Mouse (Mus musculus) liver, embryonic 16.5 days (tissue): ENCODE measurements around the gene Igsf6. TPM values are rescaled to one million over a fixed set of nuclear protein-coding genes. Genes with fewer than 3 reads are reported as not detected.

Experiments
- ATAC-seq: fragments of 200-750 bp; cut with Nextera tagmentation; 2 replicates; pipeline ENCODE4 v1.8.0; 2017; ENCODE audit warnings: low read depth, mild to moderate bottlenecking, moderate number of reproducible peaks, moderate library complexity
- H3K27ac ChIP-seq: fragments of 300-500 bp; sonication (generic); 2 replicates; pipeline ENCODE4 v1.5.1; 2014; ENCODE audit warnings: mild to moderate bottlenecking, low read length
- H3K27me3 ChIP-seq: fragments of 300-500 bp; sonication (generic); 2 replicates; pipeline ENCODE4 v1.6.1; 2014; ENCODE audit warnings: low read depth, low read length, mixed read lengths; ENCODE audit not compliant: control insufficient read depth, insufficient read depth
- H3K36me3 ChIP-seq: fragments of 300-500 bp; sonication (generic); 2 replicates; pipeline ENCODE4 v1.6.1; 2014; ENCODE audit warnings: mild to moderate bottlenecking; ENCODE audit not compliant: control insufficient read depth, insufficient read depth
- H3K4me1 ChIP-seq: fragments of 300-500 bp; sonication (generic); 2 replicates; pipeline ENCODE4 v1.6.1; 2014; ENCODE audit warnings: low read depth, low read length, mixed read lengths; ENCODE audit not compliant: control insufficient read depth
- H3K4me2 ChIP-seq: fragments of 300-500 bp; sonication (generic); 2 replicates; pipeline ENCODE4 v1.6.1; 2014; ENCODE audit warnings: low read depth, low read length, mixed read lengths
- H3K4me3 ChIP-seq: fragments of 300-500 bp; sonication (generic); 2 replicates; pipeline ENCODE4 v1.5.1; 2014; ENCODE audit warnings: low read depth, mild to moderate bottlenecking, low read length
- H3K9ac ChIP-seq: fragments of 300-500 bp; sonication (generic); 2 replicates; pipeline ENCODE4 v1.6.1; 2014; ENCODE audit warnings: low read depth, low read length
- H3K9me3 ChIP-seq: fragments of 300-500 bp; sonication (generic); replicated peaks from 2 replicates; pipeline ENCODE4 v1.6.1; 2016; ENCODE audit warnings: low read length; ENCODE audit not compliant: control insufficient read depth
- WGBS: fragments of 180-500 bp; shearing (Covaris S2); extraction: QIAGEN DNeasy Blood & Tissue Kit; methylation state at CpG from one replicate; pipeline ENCODE4 v1.1.7; 2014; ENCODE audit not compliant: insufficient replicate concordance; 5-methylcytosine and 5-hydroxymethylcytosine counted together
- polyA plus RNA-seq: library from polyadenylated mRNA; unstranded; fragments of >200 nt; fragmentation: Nextera tagmentation; extraction: Ambion mirVana; gene quantifications from 2 replicates; pipeline ENCODE4 v1.2.1, GENCODE M21; 2015

Gene Igsf6
- polyA plus RNA-seq, 1 experiment from 2014 or later = 14.9 TPM

GRCm38 (mm10) chr7:121025221-121026008 is 49.0 kb downstream of the Igsf6 start:
- no peaks in the 10 kb centered on the region for H3K36me3 ChIP-seq
- no peaks in the 10 kb centered on the region for H3K9me3 ChIP-seq
- no peak overlapping the region for H3K9ac ChIP-seq
- H3K27me3 ChIP-seq = no peaks in the 10 kb centered on the region
- peak overlapping the region; percentile 30; the same call in 1 of the 2 replicates for H3K27ac ChIP-seq
- H3K4me1 ChIP-seq = peaks cover 4% of the 10 kb centered on the region
- 37% methylated on average over 6 of the region's 6 CpGs for WGBS
- H3K4me2 ChIP-seq = no peak overlapping the region
- ATAC-seq = peak; percentile 75
- no peak overlapping the region for H3K4me3 ChIP-seq

- Histone ChIP-seq H3K36me3 (no peaks in the 10 kb centered on the region), H3K9me3 (no peaks in the 10 kb centered on the region), H3K27ac (no peak overlapping the region), H3K4me2 (no peak overlapping the region), H3K4me1 (no peaks in the 10 kb centered on the region), H3K9ac (no peak overlapping the region), H3K4me3 (no peak overlapping the region), H3K27me3 (no peaks in the 10 kb centered on the region)
- no peak for ATAC-seq
- 34% methylated on average over 8 of the region's 8 CpGs for WGBS
These were observed 54.1 kb downstream of the Igsf6 start for GRCm38 (mm10) chr7:121020277-121020676.

- Histone ChIP-seq H3K27me3 (no peaks in the 10 kb centered on the region), H3K36me3 (no peaks in the 10 kb centered on the region), H3K4me2 (no peak overlapping the region), H3K4me3 (no peak overlapping the region), H3K4me1 (no peaks in the 10 kb centered on the region), H3K9ac (no peak overlapping the region), H3K9me3 (no peaks in the 10 kb centered on the region), H3K27ac (no peak overlapping the region)
- 49% methylated on average over 3 of the region's 3 CpGs for WGBS
- ATAC-seq = no peak
These were observed 55.6 kb downstream of the Igsf6 start for GRCm38 (mm10) chr7:121018778-121019177.

GRCm38 (mm10) chr7:121014486-121014885 is 59.9 kb downstream of the Igsf6 start:
- Histone ChIP-seq H3K4me2 (no peak overlapping the region), H3K27me3 (no peaks in the 10 kb centered on the region), H3K27ac (no peak overlapping the region), H3K9ac (no peak overlapping the region), H3K36me3 (no peaks in the 10 kb centered on the region), H3K4me3 (no peak overlapping the region), H3K4me1 (no peaks in the 10 kb centered on the region), H3K9me3 (no peaks in the 10 kb centered on the region)
- WGBS = 73% methylated on average over 10 of the region's 10 CpGs
- ATAC-seq = no peak

Other genes starting within 250 kb of the Igsf6 start
- 46.5 and 52.1 TPM in 2 replicates for gene Eef2k, start 231.7 kb downstream of the Igsf6 start, polyA plus RNA-seq
- gene Polr3e, start 156.8 kb downstream of the Igsf6 start, polyA plus RNA-seq = 10.1 and 10.4 TPM in 2 replicates
- 47.9 and 51.5 TPM in 2 replicates for gene Cdr2, start 92.3 kb downstream of the Igsf6 start, polyA plus RNA-seq
- gene Mfsd13b, start 92.1 kb downstream of the Igsf6 start, polyA plus RNA-seq = not detected in 2 replicates
- 36.1 and 36.7 TPM in 2 replicates for gene Mettl9, start 40.1 kb downstream of the Igsf6 start, polyA plus RNA-seq
- 0.04 and 0.05 TPM in 2 replicates for gene Otoa, start 7.1 kb upstream of the Igsf6 start, polyA plus RNA-seq